Mouse (Mus musculus): ENCODE measurements around the gene Rergl. TPM values are rescaled to one million over a fixed set of nuclear protein-coding genes. Genes with fewer than 3 reads are reported as not detected.
A peak's percentile ranks its signal among the peaks of the same experiment; 100 is the strongest.

The Rergl gene
- not detected in 2 replicates for polyA plus RNA-seq (2015; fragmentation: Nextera tagmentation; extraction: Ambion mirVana)

DNA sequence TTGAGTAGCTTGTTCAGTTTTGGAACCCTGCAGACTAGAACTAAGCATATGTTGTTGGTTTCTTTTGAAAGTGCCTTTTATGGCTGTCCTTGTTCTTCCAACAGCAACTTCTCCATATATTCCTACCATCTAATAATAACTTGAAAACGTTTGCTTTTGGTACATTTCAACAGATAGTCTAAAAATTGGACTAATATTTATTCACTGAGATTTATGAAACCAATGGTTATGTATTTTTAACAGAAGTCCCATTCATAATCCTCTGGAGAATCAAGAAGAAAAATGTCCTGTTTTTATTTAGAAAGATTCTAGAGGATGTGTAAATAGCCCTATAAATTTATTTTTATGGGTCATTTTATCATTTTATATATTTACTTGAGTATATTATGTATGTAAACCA, at the start of gene Rergl:
Gene Rergl, minus strand, starts transcription at position 101 of the 400 bp plus-strand sequence.
- no peak for ATAC-seq (ENCODE audit: extremely low read depth, insufficient number of reproducible peaks, low FRiP score, low TSS enrichment)
- 17% methylated on average over 1 of the region's 1 CpGs for WGBS

DNA sequence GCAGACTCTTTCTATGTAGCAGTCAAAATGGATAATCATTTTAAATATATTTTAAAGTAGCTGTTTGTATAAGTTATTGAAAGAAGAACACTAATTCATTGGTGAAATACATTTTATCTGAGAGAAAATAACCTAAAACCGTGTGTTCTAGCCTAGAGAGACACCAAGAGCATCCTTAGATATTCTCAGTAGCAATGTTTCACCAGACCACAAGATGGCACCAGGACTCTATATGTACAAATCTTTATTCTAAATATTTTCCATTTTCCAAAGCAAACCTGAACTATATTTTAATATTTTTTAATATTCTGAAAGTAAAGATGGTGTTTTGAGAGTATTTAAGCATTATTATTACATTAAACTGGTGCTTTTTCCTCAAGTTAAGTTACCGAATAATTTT, 36.7 kb upstream of the Rergl start:
- no peak for ATAC-seq (ENCODE audit: extremely low read depth, insufficient number of reproducible peaks, low FRiP score, low TSS enrichment)
- WGBS, result 53% methylated on average over 2 of the region's 2 CpGs
- Histone ChIP-seq H3K27me3 (replicated peaks) (no peaks in the 10 kb centered on the region), H3K4me1 (no peaks in the 10 kb centered on the region), H3K4me3 (no peak overlapping the region), H3K4me2 (no peak overlapping the region), H3K27ac (replicated peaks) (no peak overlapping the region), H3K9me3 (no peaks in the 10 kb centered on the region), H3K36me3 (no peaks in the 10 kb centered on the region), H3K9ac (no peak overlapping the region)

More for the DNA sequence above, at the start of gene Rergl:
- H3K4me2 ChIP-seq, result no peak within 1 kb of the TSS
- H3K9me3 ChIP-seq, result no peaks in the 10 kb centered on the region
- H3K27ac ChIP-seq (replicated peaks), result peak within 1 kb of the TSS; percentile 61; the same call in 1 of the 2 replicates
- no peak within 1 kb of the TSS for H3K4me3 ChIP-seq
- H3K36me3 ChIP-seq, result no peaks in the 10 kb centered on the region
- H3K4me1 ChIP-seq, result peaks cover 9% of the 10 kb centered on the region; the same call in 1 of the 2 replicates
- H3K27me3 ChIP-seq (replicated peaks), result no peaks in the 10 kb centered on the region
- H3K9ac ChIP-seq, result no peak within 1 kb of the TSS

GRCm38 (mm10) chr6:139525406-139525805, 23.6 kb upstream of the Rergl start:
- ATAC-seq (ENCODE audit: extremely low read depth, insufficient number of reproducible peaks, low FRiP score, low TSS enrichment), result no peak
- no peak overlapping the region for H3K4me2 ChIP-seq
- H3K27ac ChIP-seq (replicated peaks), result no peak overlapping the region

DNA sequence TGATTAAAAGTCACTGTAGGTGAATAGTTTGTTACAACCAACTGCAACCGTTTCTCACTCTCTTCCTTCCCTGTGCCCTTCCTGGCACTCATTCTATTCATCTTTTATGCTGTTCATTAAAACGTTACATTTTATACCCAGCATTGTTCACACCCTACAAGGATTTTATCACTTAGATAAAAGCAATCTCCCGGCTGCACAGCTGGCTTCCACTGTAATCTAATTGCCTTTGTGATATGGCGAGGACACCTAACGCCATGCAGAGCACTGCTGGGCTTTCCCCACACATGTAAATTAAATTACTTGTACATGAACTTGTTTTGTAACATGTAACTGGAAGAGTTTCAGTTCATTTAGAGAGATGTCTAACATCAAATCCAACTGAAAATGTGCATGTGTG, 22.5 kb upstream of the Rergl start:
- H3K4me1 ChIP-seq, result no peaks in the 10 kb centered on the region
- ATAC-seq (ENCODE audit: extremely low read depth, insufficient number of reproducible peaks, low FRiP score, low TSS enrichment), result no peak
- no peaks in the 10 kb centered on the region for H3K36me3 ChIP-seq
- WGBS, result 24% methylated on average over 5 of the region's 5 CpGs
- no peaks in the 10 kb centered on the region for H3K27me3 ChIP-seq (replicated peaks)
- H3K4me3 ChIP-seq, result no peak overlapping the region
- no peaks in the 10 kb centered on the region for H3K9me3 ChIP-seq
- H3K4me2 ChIP-seq, result no peak overlapping the region
- H3K27ac ChIP-seq (replicated peaks), result no peak overlapping the region
- H3K9ac ChIP-seq, result no peak overlapping the region

More at GRCm38 (mm10) chr6:139525406-139525805, 23.6 kb upstream of the Rergl start:
- H3K27me3 ChIP-seq (replicated peaks), result no peaks in the 10 kb centered on the region
- H3K9me3 ChIP-seq, result no peaks in the 10 kb centered on the region
- no peaks in the 10 kb centered on the region for H3K36me3 ChIP-seq
- no peaks in the 10 kb centered on the region for H3K4me1 ChIP-seq
- H3K4me3 ChIP-seq, result no peak overlapping the region
- no peak overlapping the region for H3K9ac ChIP-seq

DNA sequence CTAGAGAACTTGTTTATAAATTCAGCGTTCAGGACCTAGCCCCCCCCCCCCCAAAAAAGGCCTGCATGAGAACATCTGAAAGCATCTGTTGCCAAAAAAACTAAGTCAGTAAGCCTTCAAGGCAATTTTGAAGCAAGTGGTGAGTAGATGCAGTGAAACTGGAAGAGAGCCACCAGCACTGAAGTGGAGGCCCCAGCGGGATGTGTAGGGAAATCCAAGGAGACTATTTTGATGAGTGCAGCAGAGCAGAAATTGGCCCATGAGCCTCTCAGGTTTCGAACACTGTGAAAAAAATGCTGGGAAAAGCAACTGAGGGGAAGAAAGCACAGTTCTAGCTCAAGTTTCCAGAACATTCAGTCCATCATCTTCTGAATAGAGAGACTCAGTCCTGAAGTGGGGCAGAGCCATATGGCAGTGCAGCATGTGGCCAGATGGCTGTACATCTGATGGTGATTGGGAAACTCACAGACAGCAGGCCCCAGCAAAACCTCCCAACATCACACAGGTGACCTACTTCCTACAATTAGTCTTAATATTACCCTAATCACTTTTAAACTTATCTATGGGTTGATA, 13.2 kb upstream of the Rergl start:
- Histone ChIP-seq H3K9ac (no peak overlapping the region), H3K4me2 (no peak overlapping the region), H3K4me3 (no peak overlapping the region), H3K27ac (replicated peaks) (no peak overlapping the region), H3K9me3 (no peaks in the 10 kb centered on the region), H3K27me3 (replicated peaks) (no peaks in the 10 kb centered on the region), H3K4me1 (no peaks in the 10 kb centered on the region), H3K36me3 (no peaks in the 10 kb centered on the region)
- no peak for ATAC-seq (ENCODE audit: extremely low read depth, insufficient number of reproducible peaks, low FRiP score, low TSS enrichment)
- 73% methylated on average over 3 of the region's 3 CpGs for WGBS

DNA sequence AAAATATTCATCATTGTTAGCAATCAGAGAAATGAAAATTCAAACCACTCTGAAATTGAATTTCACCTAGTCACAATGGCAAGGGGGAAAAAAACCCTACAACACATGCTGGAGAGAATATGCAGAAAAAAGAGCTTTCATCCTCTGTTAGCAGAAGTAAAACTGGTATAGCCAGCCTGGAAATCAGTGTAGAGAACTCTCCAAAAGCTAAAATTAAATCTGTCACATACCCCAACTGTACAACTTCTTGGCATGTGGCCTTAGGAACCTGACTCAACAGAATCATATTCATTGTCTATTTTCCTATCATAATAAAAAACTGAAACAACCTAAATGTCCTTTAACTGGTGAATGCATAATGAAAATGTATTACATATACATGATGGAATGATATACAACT, 22.0 kb downstream of the Rergl start:
- H3K36me3 ChIP-seq, result no peaks in the 10 kb centered on the region
- no peaks in the 10 kb centered on the region for H3K4me1 ChIP-seq
- no peak overlapping the region for H3K4me2 ChIP-seq
- H3K4me3 ChIP-seq, result no peak overlapping the region
- H3K9me3 ChIP-seq, result no peaks in the 10 kb centered on the region
- ATAC-seq (ENCODE audit: extremely low read depth, insufficient number of reproducible peaks, low FRiP score, low TSS enrichment), result no peak
- H3K27ac ChIP-seq (replicated peaks), result no peak overlapping the region
- H3K27me3 ChIP-seq (replicated peaks), result no peaks in the 10 kb centered on the region
- no peak overlapping the region for H3K9ac ChIP-seq

DNA sequence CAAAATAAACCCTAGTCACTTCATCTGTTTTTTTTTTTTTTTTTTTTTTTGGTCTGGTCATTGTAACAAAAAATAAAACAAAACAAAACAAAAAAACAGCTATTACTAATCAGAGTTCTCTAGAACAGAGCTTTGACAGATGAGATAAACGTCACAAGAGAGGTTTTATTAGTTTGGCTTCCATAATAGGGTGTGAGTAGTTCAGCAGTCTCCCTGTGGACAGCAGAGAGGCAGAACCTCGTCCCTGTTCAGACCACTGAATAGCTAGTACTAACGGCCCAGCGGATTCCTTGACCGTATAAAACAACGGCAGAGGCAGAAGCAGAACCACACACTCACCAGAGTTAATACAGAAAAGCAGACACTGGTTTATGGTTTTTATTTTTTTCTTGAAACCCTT, 36.8 kb downstream of the Rergl start:
- 63% methylated on average over 6 of the region's 6 CpGs for WGBS
- H3K36me3 ChIP-seq, result no peaks in the 10 kb centered on the region
- no peak overlapping the region for H3K4me2 ChIP-seq
- H3K9me3 ChIP-seq, result no peaks in the 10 kb centered on the region
- H3K4me3 ChIP-seq, result no peak overlapping the region
- no peak for ATAC-seq (ENCODE audit: extremely low read depth, insufficient number of reproducible peaks, low FRiP score, low TSS enrichment)
- H3K9ac ChIP-seq, result no peak overlapping the region
- H3K4me1 ChIP-seq, result no peaks in the 10 kb centered on the region
- H3K27ac ChIP-seq (replicated peaks), result no peak overlapping the region
- no peaks in the 10 kb centered on the region for H3K27me3 ChIP-seq (replicated peaks)

GRCm38 (mm10) chr6:139464292-139464691, 37.5 kb downstream of the Rergl start:
- H3K4me1 ChIP-seq, result no peaks in the 10 kb centered on the region
- no peaks in the 10 kb centered on the region for H3K27me3 ChIP-seq (replicated peaks)
- 71% methylated on average over 2 of the region's 2 CpGs for WGBS
- no peak overlapping the region for H3K4me2 ChIP-seq
- ATAC-seq (ENCODE audit: extremely low read depth, insufficient number of reproducible peaks, low FRiP score, low TSS enrichment), result no peak
- H3K9ac ChIP-seq, result no peak overlapping the region
- no peaks in the 10 kb centered on the region for H3K9me3 ChIP-seq
- no peak overlapping the region for H3K4me3 ChIP-seq
- no peaks in the 10 kb centered on the region for H3K36me3 ChIP-seq
- no peak overlapping the region for H3K27ac ChIP-seq (replicated peaks)

GRCm38 (mm10) chr6:139461094-139461493, 40.7 kb downstream of the Rergl start:
- WGBS, result 29% methylated on average over 5 of the region's 5 CpGs
- H3K27me3 ChIP-seq (replicated peaks), result no peaks in the 10 kb centered on the region
- H3K9ac ChIP-seq, result no peak overlapping the region
- ATAC-seq (ENCODE audit: extremely low read depth, insufficient number of reproducible peaks, low FRiP score, low TSS enrichment), result no peak
- no peaks in the 10 kb centered on the region for H3K4me1 ChIP-seq
- H3K9me3 ChIP-seq, result no peaks in the 10 kb centered on the region
- no peak overlapping the region for H3K4me2 ChIP-seq
- no peak overlapping the region for H3K4me3 ChIP-seq
- no peaks in the 10 kb centered on the region for H3K36me3 ChIP-seq
- H3K27ac ChIP-seq (replicated peaks), result no peak overlapping the region

DNA sequence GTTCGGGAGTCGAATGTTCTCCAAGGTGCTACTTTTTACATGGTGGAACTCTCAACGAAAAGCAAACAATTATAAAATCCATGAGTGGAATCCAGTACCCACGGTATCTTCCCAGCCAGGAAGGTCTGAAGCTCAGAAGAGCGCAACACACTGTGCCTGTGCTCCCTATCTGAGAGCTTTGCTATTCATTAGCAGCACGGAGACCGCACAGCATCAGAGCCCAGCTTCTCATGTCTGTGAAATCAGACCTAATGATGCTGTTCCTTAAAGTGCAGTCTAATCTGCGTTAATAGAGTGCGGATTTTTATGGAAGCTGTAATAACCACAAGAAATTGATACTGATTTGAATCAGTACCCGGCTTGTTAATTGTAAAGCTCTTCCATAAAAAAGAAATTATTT, 41.3 kb downstream of the Rergl start:
- no peak for ATAC-seq (ENCODE audit: extremely low read depth, insufficient number of reproducible peaks, low FRiP score, low TSS enrichment)
- no peaks in the 10 kb centered on the region for H3K27me3 ChIP-seq (replicated peaks)
- H3K9me3 ChIP-seq, result no peaks in the 10 kb centered on the region
- WGBS, result 75% methylated on average over 10 of the region's 10 CpGs
- H3K36me3 ChIP-seq, result no peaks in the 10 kb centered on the region
- H3K4me3 ChIP-seq, result no peak overlapping the region
- H3K27ac ChIP-seq (replicated peaks), result no peak overlapping the region
- H3K9ac ChIP-seq, result no peak overlapping the region
- no peaks in the 10 kb centered on the region for H3K4me1 ChIP-seq
- H3K4me2 ChIP-seq, result no peak overlapping the region

DNA sequence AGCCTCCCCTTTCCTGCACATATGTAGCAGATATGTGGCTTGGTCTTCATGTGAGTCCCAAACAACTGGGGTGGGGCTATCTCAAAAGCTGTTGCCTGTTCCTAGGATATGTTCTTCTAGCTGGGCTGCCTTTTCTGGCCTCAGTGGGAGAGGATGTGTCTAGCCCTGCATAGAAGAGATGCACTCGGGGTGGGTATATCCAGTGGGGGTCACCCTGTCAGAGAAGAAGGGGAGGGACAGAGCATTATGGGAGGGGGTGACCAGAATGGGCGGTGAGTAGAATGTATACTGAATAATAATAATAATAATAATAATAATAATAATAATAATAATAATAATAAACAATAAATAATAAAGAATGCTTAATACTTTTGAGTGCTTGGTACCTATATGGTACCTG, 57.8 kb downstream of the Rergl start:
- Histone ChIP-seq H3K9me3 (no peaks in the 10 kb centered on the region), H3K4me3 (no peak overlapping the region), H3K36me3 (no peaks in the 10 kb centered on the region), H3K27ac (replicated peaks) (no peak overlapping the region), H3K9ac (no peak overlapping the region), H3K4me2 (no peak overlapping the region), H3K27me3 (replicated peaks) (no peaks in the 10 kb centered on the region), H3K4me1 (no peaks in the 10 kb centered on the region)
- WGBS, result 78% methylated on average over 2 of the region's 2 CpGs
- no peak for ATAC-seq (ENCODE audit: extremely low read depth, insufficient number of reproducible peaks, low FRiP score, low TSS enrichment)

Measured in heart, embryonic 13.5 days (tissue).